Mouse (Mus musculus) frontal cortex, postnatal 14 days (tissue): ENCODE measurements around the gene Copz1.

Experiments used
- DNase-seq, 2 experiments: peaks; one replicate each; pipeline ENCODE4 v3.0.0; 2022; ENCODE audit warnings: low spot score in 2 of 2

The Copz1 gene

GRCm38 (mm10) chr15:103338829-103339165 is 66.3 kb downstream of the Copz1 start:
- no peak for DNase-seq

DNA sequence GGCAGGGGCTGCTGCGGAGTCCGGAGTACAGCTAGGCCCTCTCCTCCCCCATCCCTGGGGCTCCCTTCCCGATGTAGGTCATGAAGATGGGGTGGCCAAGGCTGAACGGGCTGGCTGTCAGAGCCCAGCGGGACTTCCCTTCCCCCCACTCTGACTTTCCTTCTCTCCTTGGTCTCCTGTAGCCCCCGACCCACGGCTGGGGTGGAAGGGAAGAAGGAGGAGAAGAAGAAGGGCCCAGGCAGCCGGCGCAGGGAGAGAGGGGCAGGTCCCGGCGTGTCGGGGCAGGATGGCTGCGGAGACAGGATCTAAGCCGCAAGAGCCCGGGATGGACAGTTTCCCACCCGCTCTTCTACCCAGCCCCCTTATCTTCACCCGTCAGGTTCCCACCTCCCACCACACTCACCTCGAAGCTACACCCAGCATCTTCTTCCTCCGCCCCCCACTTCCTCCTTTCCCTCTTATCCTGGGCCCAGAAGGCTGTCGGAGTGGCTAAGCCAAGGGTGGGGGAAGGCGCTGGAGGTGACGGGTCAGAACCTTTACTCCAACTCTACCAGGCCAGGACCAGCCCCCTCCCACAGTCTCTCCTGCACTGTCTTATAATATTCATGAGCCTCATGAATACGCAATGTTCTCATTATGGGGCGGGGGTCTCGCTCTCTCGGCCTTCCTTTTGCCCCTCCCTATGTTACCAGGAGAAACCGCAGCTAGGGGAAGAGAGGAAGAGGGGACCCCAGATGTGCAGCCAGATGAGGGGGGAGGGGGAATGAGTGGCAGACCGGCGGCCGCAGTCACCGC is 66.8 kb downstream of the Copz1 start:
- no peak for DNase-seq

DNA sequence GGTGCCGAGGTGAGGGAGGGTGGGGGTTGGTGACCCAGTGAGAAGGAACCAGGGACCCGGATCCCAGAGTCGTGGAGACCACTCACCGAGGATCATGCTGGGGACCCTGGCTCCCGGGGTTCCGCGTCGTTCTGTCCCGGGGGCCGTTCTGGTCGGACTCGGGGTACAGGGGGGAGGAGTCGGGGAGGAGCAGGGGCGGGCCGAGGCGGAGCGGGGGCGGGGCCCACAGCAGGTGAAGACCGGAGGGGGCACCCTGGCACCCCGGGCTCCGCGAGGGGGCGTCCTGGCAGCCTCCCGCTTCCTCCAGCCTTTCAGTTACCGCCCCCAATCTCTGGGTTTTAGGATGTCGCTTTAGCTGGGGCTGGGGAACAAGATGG is 67.4 kb downstream of the Copz1 start, which contains the start of gene Zfp385a:
Zfp385a (minus strand) TSS at position 133 of the 377 bp plus-strand sequence.
- DNase-seq: peak; percentile 66

GRCm38 (mm10) chr15:103340786-103341185 is 68.3 kb downstream of the Copz1 start:
- no peak for DNase-seq

- DNase-seq: no peak
These were observed 69.0 kb downstream of the Copz1 start for GRCm38 (mm10) chr15:103341547-103341946.

GRCm38 (mm10) chr15:103342415-103342814 is 69.9 kb downstream of the Copz1 start:
- peak in 1 of 2 experiments; percentile 82 for DNase-seq

DNA sequence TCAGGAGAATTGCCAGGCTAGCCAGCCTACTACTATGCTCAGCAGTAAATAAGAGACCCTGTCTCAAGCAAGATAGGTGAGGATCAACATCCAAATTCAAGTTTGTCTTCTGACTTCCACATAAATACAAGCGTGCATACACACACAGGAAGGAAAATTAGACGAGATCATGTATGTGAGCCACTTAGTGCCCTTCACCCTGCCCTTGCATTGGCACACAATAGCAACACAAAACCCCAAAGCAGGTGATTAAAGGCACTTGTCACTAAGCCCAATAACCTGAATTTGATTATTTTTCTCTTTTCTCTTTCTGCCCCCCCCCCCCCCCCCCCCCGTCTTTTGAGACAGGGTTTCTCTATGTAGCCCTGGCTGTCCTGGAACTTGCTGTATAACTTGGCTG is 70.5 kb downstream of the Copz1 start:
- no peak for DNase-seq

GRCm38 (mm10) chr15:103343556-103343955 is 71.0 kb downstream of the Copz1 start:
- no peak for DNase-seq

GRCm38 (mm10) chr15:103345789-103346188 is 73.3 kb downstream of the Copz1 start:
- no peak for DNase-seq

DNA sequence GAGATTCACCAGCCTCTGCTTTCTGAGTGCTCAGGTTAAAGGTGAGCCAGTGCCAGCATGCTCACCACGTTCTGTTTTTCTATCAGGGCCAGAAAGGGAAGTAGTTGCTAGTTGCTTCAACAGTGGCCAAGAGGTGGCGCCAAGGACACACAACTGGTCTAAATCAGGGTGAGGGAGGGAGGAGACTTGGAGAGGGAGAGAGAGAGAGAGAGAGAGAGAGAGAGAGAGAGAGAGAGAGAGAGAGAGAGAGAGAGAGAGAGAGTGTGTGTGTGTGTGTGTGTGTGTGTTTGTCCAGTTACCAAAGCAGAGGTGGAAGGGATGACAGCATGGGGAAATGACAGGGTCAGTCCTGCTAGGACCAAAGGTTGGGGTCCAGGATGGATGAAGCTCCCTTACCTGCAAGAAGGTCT is 74.8 kb downstream of the Copz1 start:
- DNase-seq: no peak
